Mouse (Mus musculus): ENCODE data around the gene Coil. TPM values are rescaled to one million over a fixed set of nuclear protein-coding genes. Genes with fewer than 3 reads are reported as not detected.

The Coil gene
- 12.8 and 14.7 TPM in 2 replicates for polyA plus RNA-seq (2012; rRNA removed)

DNA sequence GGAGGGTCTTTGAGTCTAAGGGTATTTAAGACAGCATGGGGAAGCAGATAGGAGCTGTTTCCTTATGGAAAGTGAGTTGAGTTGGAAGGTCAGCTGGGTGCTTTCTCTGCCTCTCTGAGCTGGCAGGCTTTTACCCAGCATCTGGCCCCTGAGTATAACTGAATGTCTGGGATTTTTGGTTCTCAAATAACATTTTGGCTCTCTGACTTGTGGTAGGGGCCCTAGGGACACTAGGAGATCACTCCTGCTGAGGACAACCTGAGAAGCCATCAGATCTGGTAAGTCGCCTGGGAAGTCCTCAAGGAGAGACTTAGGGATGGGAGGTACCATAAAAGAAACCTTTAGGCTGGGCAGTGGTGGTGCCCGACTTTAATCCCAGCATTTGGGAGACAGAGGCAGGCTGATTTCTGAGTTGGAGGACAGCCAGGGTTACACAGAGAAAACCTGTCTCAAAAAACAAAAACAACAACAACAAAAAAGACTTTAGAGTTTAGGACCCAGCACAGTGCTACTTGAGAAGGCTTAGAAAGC, at the start of gene Coil:
Coil (plus strand) TSS at position 51 of the 531 bp plus-strand sequence.
- no peak within 1 kb of the TSS for H3K4me3 ChIP-seq (ENCODE audit: control insufficient read depth, insufficient read depth, low read length)
- H3K27ac ChIP-seq (ENCODE audit: control insufficient read depth, insufficient read depth, low read length) = no peak within 1 kb of the TSS
- TF ChIP-seq POLR2A (IDR thresholded peaks at IDR 0.05; ENCODE audit: control insufficient read depth, extremely low read depth, insufficient read depth, low read length, poor library complexity) (no peak), CTCF (IDR thresholded peaks at IDR 0.05; ENCODE audit: borderline replicate concordance, control insufficient read depth, extremely low read depth, insufficient read depth, low read length, poor library complexity) (no peak)
- no peaks in the 10 kb centered on the region for H3K36me3 ChIP-seq (ENCODE audit: control insufficient read depth, insufficient read depth, low read length)
- DNase-seq = no peak
- H3K4me1 ChIP-seq (replicated peaks; ENCODE audit: control insufficient read depth, insufficient read depth, low read length) = peaks cover 8% of the 10 kb centered on the region
- H3K27me3 ChIP-seq (ENCODE audit: control insufficient read depth, insufficient read depth, low read length) = 0 out of 2 replicates have a peak, but pooled peaks cover 4% of the 10 kb centered on the region
- WGBS = 39% methylated on average over 2 of the region's 2 CpGs

DNA sequence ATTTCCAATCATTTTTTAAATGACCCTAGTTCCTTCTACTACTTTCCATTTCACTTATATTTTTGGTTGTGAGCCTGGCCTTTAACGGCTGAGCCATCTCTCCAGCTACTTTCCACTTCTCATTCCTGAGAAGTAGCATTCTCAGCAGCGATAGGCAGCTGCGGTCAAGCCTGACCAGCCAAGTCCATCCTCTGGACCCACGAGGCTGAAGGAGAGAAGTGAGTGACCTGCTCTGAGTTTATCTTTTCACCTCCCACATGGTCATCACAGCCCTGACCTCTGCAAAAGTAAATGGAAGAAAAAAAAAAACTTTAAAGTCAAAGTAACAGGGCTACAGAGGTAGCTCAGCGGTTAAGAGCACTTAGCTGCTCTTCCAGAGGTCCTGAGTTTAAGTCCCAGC, 43.5 kb upstream of the Coil start:
- no peak for DNase-seq
- H3K4me1 ChIP-seq (replicated peaks; ENCODE audit: control insufficient read depth, insufficient read depth, low read length) = no peaks in the 10 kb centered on the region
- H3K27ac ChIP-seq (ENCODE audit: control insufficient read depth, insufficient read depth, low read length) = no peak overlapping the region
- H3K27me3 ChIP-seq (ENCODE audit: control insufficient read depth, insufficient read depth, low read length) = no peaks in the 10 kb centered on the region
- TF ChIP-seq CTCF (IDR thresholded peaks at IDR 0.05; ENCODE audit: borderline replicate concordance, control insufficient read depth, extremely low read depth, insufficient read depth, low read length, poor library complexity) (no peak), POLR2A (IDR thresholded peaks at IDR 0.05; ENCODE audit: control insufficient read depth, extremely low read depth, insufficient read depth, low read length, poor library complexity) (no peak)
- WGBS = 92% methylated on average over 5 of the region's 5 CpGs
- no peaks in the 10 kb centered on the region for H3K36me3 ChIP-seq (ENCODE audit: control insufficient read depth, insufficient read depth, low read length)
- H3K4me3 ChIP-seq (ENCODE audit: control insufficient read depth, insufficient read depth, low read length) = no peak overlapping the region

DNA sequence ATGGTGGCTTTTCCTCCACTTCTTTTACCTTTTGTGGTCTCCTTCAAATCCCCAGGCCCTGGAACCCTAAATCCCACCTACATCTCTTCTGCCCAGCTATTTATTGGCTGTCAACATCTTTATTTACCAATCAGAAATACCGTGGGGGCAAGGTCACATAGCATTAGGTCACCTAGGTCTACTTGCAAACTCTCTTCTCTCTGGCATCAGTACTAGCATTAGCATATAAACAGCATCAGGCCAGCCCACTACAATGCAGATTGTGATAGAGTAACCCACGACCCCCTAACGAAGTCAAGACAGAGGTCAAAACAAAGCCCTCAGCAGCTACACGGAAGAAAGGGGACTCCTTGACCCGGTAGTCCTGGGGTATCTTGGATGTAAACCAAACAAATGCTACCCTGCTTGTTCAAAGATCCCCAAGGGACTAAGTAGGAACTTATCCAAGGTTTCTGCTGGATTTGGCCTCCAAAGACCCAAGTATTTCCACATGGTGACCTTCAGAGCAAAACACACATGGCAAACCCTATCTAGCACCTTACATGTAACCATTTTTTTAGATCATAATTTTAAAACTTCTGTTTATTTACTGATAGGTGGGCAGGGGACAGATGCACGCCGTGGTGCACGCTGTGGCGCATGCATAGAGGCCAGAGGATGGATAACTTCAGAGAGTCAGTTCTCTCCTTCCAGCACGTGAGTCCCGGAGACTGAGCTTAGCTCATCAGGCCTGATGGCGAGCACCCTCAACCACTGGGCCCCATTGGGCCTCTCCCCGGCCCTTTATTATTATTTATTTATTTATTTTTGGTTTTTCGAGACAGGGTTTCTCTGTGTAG, 38.1 kb upstream of the Coil start:
- TF ChIP-seq POLR2A (IDR thresholded peaks at IDR 0.05; ENCODE audit: control insufficient read depth, extremely low read depth, insufficient read depth, low read length, poor library complexity) (no peak), CTCF (IDR thresholded peaks at IDR 0.05; ENCODE audit: borderline replicate concordance, control insufficient read depth, extremely low read depth, insufficient read depth, low read length, poor library complexity) (no peak)
- Histone ChIP-seq H3K4me3 (ENCODE audit: control insufficient read depth, insufficient read depth, low read length) (no peak overlapping the region), H3K27ac (ENCODE audit: control insufficient read depth, insufficient read depth, low read length) (no peak overlapping the region), H3K27me3 (ENCODE audit: control insufficient read depth, insufficient read depth, low read length) (no peaks in the 10 kb centered on the region), H3K4me1 (replicated peaks; ENCODE audit: control insufficient read depth, insufficient read depth, low read length) (no peaks in the 10 kb centered on the region), H3K36me3 (ENCODE audit: control insufficient read depth, insufficient read depth, low read length) (no peaks in the 10 kb centered on the region)
- no peak for DNase-seq
- WGBS = 96% methylated on average over 14 of the region's 14 CpGs

DNA sequence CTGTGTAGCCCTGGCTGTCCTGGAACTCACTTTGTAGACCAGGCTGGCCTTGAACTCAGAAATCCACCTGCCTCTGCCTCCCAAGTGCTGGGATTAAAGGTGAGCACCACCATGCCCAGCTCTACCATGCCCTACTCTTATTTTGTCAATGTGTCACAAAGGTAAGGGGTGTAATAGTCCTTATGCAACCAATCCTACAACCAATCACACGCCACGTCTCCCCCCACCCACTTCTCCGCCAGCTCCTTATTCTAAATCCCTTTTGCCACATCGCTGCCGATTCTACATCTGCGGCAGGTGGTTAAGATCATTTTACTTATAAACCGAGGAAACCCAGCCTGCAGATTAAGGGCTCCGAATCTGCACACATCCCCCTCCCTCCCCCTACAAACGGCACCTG, 37.0 kb upstream of the Coil start:
- TF ChIP-seq CTCF (IDR thresholded peaks at IDR 0.05; ENCODE audit: borderline replicate concordance, control insufficient read depth, extremely low read depth, insufficient read depth, low read length, poor library complexity) (no peak), POLR2A (IDR thresholded peaks at IDR 0.05; ENCODE audit: control insufficient read depth, extremely low read depth, insufficient read depth, low read length, poor library complexity) (no peak)
- WGBS = 98% methylated on average over 9 of the region's 9 CpGs
- H3K27me3 ChIP-seq (ENCODE audit: control insufficient read depth, insufficient read depth, low read length) = no peaks in the 10 kb centered on the region
- H3K4me3 ChIP-seq (ENCODE audit: control insufficient read depth, insufficient read depth, low read length) = no peak overlapping the region
- H3K4me1 ChIP-seq (replicated peaks; ENCODE audit: control insufficient read depth, insufficient read depth, low read length) = no peaks in the 10 kb centered on the region
- no peak overlapping the region for H3K27ac ChIP-seq (ENCODE audit: control insufficient read depth, insufficient read depth, low read length)
- H3K36me3 ChIP-seq (ENCODE audit: control insufficient read depth, insufficient read depth, low read length) = no peaks in the 10 kb centered on the region
- DNase-seq = no peak

DNA sequence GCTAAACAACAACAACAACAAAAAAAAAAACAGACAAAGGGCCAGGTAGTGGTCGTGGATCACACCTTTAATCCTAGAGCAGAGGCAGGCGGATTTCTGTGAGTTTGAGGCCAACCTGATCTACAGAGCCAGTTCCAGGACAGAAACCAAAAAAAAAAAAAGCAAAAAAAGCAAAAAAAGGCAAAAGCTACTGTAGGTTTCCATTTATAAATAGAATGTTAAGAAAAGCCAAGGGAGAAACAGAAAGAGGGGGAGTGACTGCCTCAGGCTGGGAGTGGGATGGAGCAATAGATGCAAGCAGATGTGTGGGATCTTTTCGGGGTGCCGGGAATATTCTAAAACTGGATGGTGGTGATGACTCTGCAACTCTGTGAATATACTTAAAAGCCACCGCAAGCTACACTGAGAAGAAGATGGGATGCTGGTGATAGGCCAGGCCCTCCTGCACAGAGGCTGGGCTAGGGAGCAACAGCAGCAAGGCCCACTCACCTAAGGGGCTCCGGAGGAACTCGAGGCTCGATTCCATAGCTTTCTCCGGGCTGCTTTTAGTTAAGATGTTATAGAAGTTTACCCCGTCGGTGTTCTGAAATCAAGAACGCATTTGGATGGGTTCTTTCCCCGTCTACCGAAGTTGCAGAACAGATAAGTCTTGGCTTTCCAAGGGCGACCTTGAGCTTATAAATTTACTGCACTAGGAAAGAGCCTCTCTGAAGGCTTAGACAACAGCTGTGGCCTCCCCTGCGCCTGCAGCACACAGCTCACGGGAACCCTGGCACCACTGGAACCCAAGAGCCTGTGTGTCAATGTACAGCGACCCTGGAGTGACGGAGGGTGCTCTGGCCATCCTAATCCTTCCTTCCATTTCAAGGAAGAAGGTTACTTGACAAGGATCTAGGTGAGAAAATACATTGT, 35.7 kb upstream of the Coil start:
- 97% methylated on average over 19 of the region's 19 CpGs for WGBS
- Histone ChIP-seq H3K36me3 (ENCODE audit: control insufficient read depth, insufficient read depth, low read length) (no peaks in the 10 kb centered on the region), H3K27me3 (ENCODE audit: control insufficient read depth, insufficient read depth, low read length) (no peaks in the 10 kb centered on the region), H3K27ac (ENCODE audit: control insufficient read depth, insufficient read depth, low read length) (no peak overlapping the region), H3K4me1 (replicated peaks; ENCODE audit: control insufficient read depth, insufficient read depth, low read length) (no peaks in the 10 kb centered on the region), H3K4me3 (ENCODE audit: control insufficient read depth, insufficient read depth, low read length) (no peak overlapping the region)
- DNase-seq = no peak
- TF ChIP-seq POLR2A (IDR thresholded peaks at IDR 0.05; ENCODE audit: control insufficient read depth, extremely low read depth, insufficient read depth, low read length, poor library complexity) = no peak
- no peak for TF ChIP-seq CTCF (IDR thresholded peaks at IDR 0.05; ENCODE audit: borderline replicate concordance, control insufficient read depth, extremely low read depth, insufficient read depth, low read length, poor library complexity)

DNA sequence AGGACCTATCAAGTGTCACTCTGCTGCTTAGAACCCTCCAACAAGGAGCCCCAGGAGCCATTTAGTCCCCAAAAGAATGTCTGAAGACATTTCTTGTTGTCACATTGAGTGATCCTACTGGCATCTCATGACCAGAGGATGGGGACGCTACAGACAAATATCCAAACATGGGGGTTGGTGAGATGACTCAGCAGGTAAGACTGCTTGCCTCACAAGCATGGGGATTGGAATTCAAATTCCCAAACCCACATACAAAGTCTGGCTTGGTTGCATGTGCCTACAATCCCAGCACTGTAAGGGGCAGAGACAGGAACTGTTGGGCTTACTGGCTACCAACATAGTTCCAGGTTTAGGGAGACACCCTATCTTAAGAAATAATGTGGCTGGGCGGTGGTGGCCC, 32.2 kb upstream of the Coil start:
- WGBS = 98% methylated on average over 2 of the region's 2 CpGs
- no peak for TF ChIP-seq CTCF (IDR thresholded peaks at IDR 0.05; ENCODE audit: borderline replicate concordance, control insufficient read depth, extremely low read depth, insufficient read depth, low read length, poor library complexity)
- TF ChIP-seq POLR2A (IDR thresholded peaks at IDR 0.05; ENCODE audit: control insufficient read depth, extremely low read depth, insufficient read depth, low read length, poor library complexity) = no peak
- Histone ChIP-seq H3K27me3 (ENCODE audit: control insufficient read depth, insufficient read depth, low read length) (no peaks in the 10 kb centered on the region), H3K27ac (ENCODE audit: control insufficient read depth, insufficient read depth, low read length) (no peak overlapping the region), H3K36me3 (ENCODE audit: control insufficient read depth, insufficient read depth, low read length) (no peaks in the 10 kb centered on the region), H3K4me1 (replicated peaks; ENCODE audit: control insufficient read depth, insufficient read depth, low read length) (no peaks in the 10 kb centered on the region), H3K4me3 (ENCODE audit: control insufficient read depth, insufficient read depth, low read length) (no peak overlapping the region)
- no peak for DNase-seq

Measured in thymus, adult 2 months (tissue).